Mouse (Mus musculus): ENCODE results near the gene Rbm15. TPM values are rescaled to one million over a fixed set of nuclear protein-coding genes. Genes with fewer than 3 reads are reported as not detected.
A peak's percentile ranks its signal among the peaks of the same experiment; 100 is the strongest.
"Not testable (repeated sequence)": the region's sequence is repeated elsewhere in the genome, so short reads cannot be mapped to it uniquely, and the experiment has no call there.

Rbm15 gene
- polyA plus RNA-seq, 1 experiment from 2014 or later, result 12.8 TPM

- no peak overlapping the region for H3K4me3 ChIP-seq (replicated peaks; ENCODE audit: low read depth, low read length)
- no peak for TF ChIP-seq CTCF (IDR thresholded peaks at IDR 0.05; ENCODE audit: low read depth)
- WGBS, result 88% methylated on average over 3 of the region's 3 CpGs
- no peaks in the 10 kb centered on the region for H3K27me3 ChIP-seq (ENCODE audit: insufficient read depth, low read length)
- H3K4me1 ChIP-seq (replicated peaks; ENCODE audit: insufficient read depth, low read length), result no peaks in the 10 kb centered on the region
- DNase-seq (ENCODE audit: low spot score) (no peak), ATAC-seq (replicated peaks; ENCODE audit: low FRiP score, low read depth) (no peak)
- no peak overlapping the region for H3K4me2 ChIP-seq (ENCODE audit: low read length)
- H3K9me3 ChIP-seq (replicated peaks; ENCODE audit: low read length), result no peaks in the 10 kb centered on the region
- H3K36me3 ChIP-seq (ENCODE audit: insufficient read depth, low read length), result no peaks in the 10 kb centered on the region
- no peak overlapping the region for H3K27ac ChIP-seq
- H3K9ac ChIP-seq (ENCODE audit: low read depth, low read length), result no peak overlapping the region
These were observed 16.1 kb downstream of the Rbm15 start for GRCm38 (mm10) chr3:107317338-107317737.

GRCm38 (mm10) chr3:107296917-107297316, 36.6 kb downstream of the Rbm15 start:
- not testable (repeated sequence) for H3K4me2 ChIP-seq (ENCODE audit: low read length); H3K36me3 ChIP-seq (ENCODE audit: insufficient read depth, low read length); H3K27me3 ChIP-seq (ENCODE audit: insufficient read depth, low read length); H3K4me3 ChIP-seq (replicated peaks; ENCODE audit: low read depth, low read length); H3K9ac ChIP-seq (ENCODE audit: low read depth, low read length); DNase-seq (ENCODE audit: low spot score); H3K4me1 ChIP-seq (replicated peaks; ENCODE audit: insufficient read depth, low read length); H3K27ac ChIP-seq; ATAC-seq (replicated peaks; ENCODE audit: low FRiP score, low read depth); H3K9me3 ChIP-seq (replicated peaks; ENCODE audit: low read length)
- 80% methylated on average over 4 of the region's 4 CpGs for WGBS

- no peaks in the 10 kb centered on the region for H3K4me1 ChIP-seq (replicated peaks; ENCODE audit: insufficient read depth, low read length)
- WGBS, result 84% methylated on average over 5 of the region's 5 CpGs
- ATAC-seq (replicated peaks; ENCODE audit: low FRiP score, low read depth), result no peak
- DNase-seq (ENCODE audit: low spot score), result no peak
- H3K4me2 ChIP-seq (ENCODE audit: low read length), result no peak overlapping the region
- no peaks in the 10 kb centered on the region for H3K9me3 ChIP-seq (replicated peaks; ENCODE audit: low read length)
- H3K4me3 ChIP-seq (replicated peaks; ENCODE audit: low read depth, low read length), result no peak overlapping the region
- no peak overlapping the region for H3K27ac ChIP-seq
- H3K27me3 ChIP-seq (ENCODE audit: insufficient read depth, low read length), result no peaks in the 10 kb centered on the region
- H3K36me3 ChIP-seq (ENCODE audit: insufficient read depth, low read length), result no peaks in the 10 kb centered on the region
- no peak overlapping the region for H3K9ac ChIP-seq (ENCODE audit: low read depth, low read length)
- TF ChIP-seq CTCF (IDR thresholded peaks at IDR 0.05; ENCODE audit: low read depth), result no peak
These were observed 37.7 kb downstream of the Rbm15 start for GRCm38 (mm10) chr3:107295672-107296360.

- TF ChIP-seq CTCF (IDR thresholded peaks at IDR 0.05; ENCODE audit: low read depth), result 0 out of 2 replicates have a peak, but pooled peaks have one; percentile 12
- peak; percentile 91 for ATAC-seq (replicated peaks; ENCODE audit: low FRiP score, low read depth)
- Histone ChIP-seq H3K27ac (peak within 1 kb of the TSS; percentile 63), H3K4me3 (replicated peaks; ENCODE audit: low read depth, low read length) (no peak within 1 kb of the TSS), H3K4me2 (ENCODE audit: low read length) (peak within 1 kb of the TSS; percentile 11; the same call in 1 of the 2 replicates), H3K4me1 (replicated peaks; ENCODE audit: insufficient read depth, low read length) (no peaks in the 10 kb centered on the region), H3K27me3 (ENCODE audit: insufficient read depth, low read length) (no peaks in the 10 kb centered on the region), H3K9me3 (replicated peaks; ENCODE audit: low read length) (no peaks in the 10 kb centered on the region), H3K9ac (ENCODE audit: low read depth, low read length) (no peak within 1 kb of the TSS), H3K36me3 (ENCODE audit: insufficient read depth, low read length) (no peaks in the 10 kb centered on the region)
- WGBS, result 17% methylated on average over 9 of the region's 9 CpGs
- peak; percentile 90 for DNase-seq (ENCODE audit: low spot score)
These were observed 42.6 kb downstream of the Rbm15 start, which contains the start of gene Slc16a4 for GRCm38 (mm10) chr3:107290764-107291381. TSS of gene Slc16a4 (plus strand) at chr3:107291230.

- Histone ChIP-seq H3K9ac (ENCODE audit: low read depth, low read length) (no peak overlapping the region), H3K4me1 (replicated peaks; ENCODE audit: insufficient read depth, low read length) (no peaks in the 10 kb centered on the region), H3K27ac (no peak overlapping the region), H3K9me3 (replicated peaks; ENCODE audit: low read length) (no peaks in the 10 kb centered on the region), H3K4me2 (ENCODE audit: low read length) (no peak overlapping the region), H3K36me3 (ENCODE audit: insufficient read depth, low read length) (0 out of 2 replicates have a peak, but pooled peaks cover 9% of the 10 kb centered on the region), H3K4me3 (replicated peaks; ENCODE audit: low read depth, low read length) (no peak overlapping the region), H3K27me3 (ENCODE audit: insufficient read depth, low read length) (no peaks in the 10 kb centered on the region)
- no peak for TF ChIP-seq CTCF (IDR thresholded peaks at IDR 0.05; ENCODE audit: low read depth)
- ATAC-seq (replicated peaks; ENCODE audit: low FRiP score, low read depth), result no peak
- DNase-seq (ENCODE audit: low spot score), result no peak
These were observed 46.1 kb downstream of the Rbm15 start for GRCm38 (mm10) chr3:107287346-107287745.

- H3K9me3 ChIP-seq (replicated peaks; ENCODE audit: low read length), result no peaks in the 10 kb centered on the region
- H3K36me3 ChIP-seq (ENCODE audit: insufficient read depth, low read length), result 0 out of 2 replicates have a peak, but pooled peaks cover 12% of the 10 kb centered on the region
- H3K4me1 ChIP-seq (replicated peaks; ENCODE audit: insufficient read depth, low read length), result no peaks in the 10 kb centered on the region
- TF ChIP-seq CTCF (IDR thresholded peaks at IDR 0.05; ENCODE audit: low read depth), result no peak
- ATAC-seq (replicated peaks; ENCODE audit: low FRiP score, low read depth) (no peak), DNase-seq (ENCODE audit: low spot score) (no peak)
- no peak overlapping the region for H3K4me3 ChIP-seq (replicated peaks; ENCODE audit: low read depth, low read length)
- no peak overlapping the region for H3K27ac ChIP-seq
- H3K4me2 ChIP-seq (ENCODE audit: low read length), result no peak overlapping the region
- WGBS, result 56% methylated on average over 2 of the region's 2 CpGs
- H3K9ac ChIP-seq (ENCODE audit: low read depth, low read length), result no peak overlapping the region
- no peaks in the 10 kb centered on the region for H3K27me3 ChIP-seq (ENCODE audit: insufficient read depth, low read length)
These were observed 47.4 kb downstream of the Rbm15 start for GRCm38 (mm10) chr3:107286123-107286522.
